Mouse (Mus musculus): ENCODE measurements around the gene Olfr1135.

DNA sequence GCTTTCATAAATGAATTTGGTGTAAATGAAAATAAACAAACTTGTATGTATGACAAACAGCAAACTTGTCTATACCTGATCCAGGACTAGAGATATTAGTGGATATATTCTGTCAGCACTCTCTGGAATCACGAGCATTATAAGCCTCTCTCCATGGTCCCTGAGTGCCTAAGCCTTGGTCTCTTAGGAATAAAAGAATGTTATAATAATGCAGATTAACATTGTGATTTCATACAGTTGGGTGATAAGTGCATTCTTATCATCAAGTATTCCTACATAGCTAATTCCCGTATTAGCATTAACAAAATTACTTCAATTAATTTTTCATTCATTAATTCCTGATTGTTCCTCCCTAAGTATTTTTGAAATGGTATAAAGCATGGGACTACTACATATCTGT is 15.1 kb downstream of the Olfr1135 start, which contains the start of gene Olfr1134:
- no peak for TF ChIP-seq CTCF (IDR thresholded peaks at IDR 0.05; ENCODE audit: low read depth, low read length)
- TF ChIP-seq POLR2A (IDR thresholded peaks at IDR 0.05; ENCODE audit: borderline replicate concordance, low read depth, low read length) = no peak
